Mouse (Mus musculus) E14TG2a.4 (cell line): ENCODE measurements around the gene Klf14.

Experiments used
- CTCF ChIP-seq: conservative IDR thresholded peaks from 2 replicates; pipeline ENCODE4 v1.5.1; 2014; ENCODE audit warnings: low read length
- NANOG ChIP-seq: IDR thresholded peaks from 2 replicates; pipeline ENCODE4 v1.6.1; 2014; ENCODE audit warnings: borderline replicate concordance, low read length, mixed read lengths
- POU5F1 ChIP-seq: IDR thresholded peaks from 2 replicates; pipeline ENCODE4 v1.6.1; 2014; ENCODE audit warnings: low read length, borderline replicate concordance

GRCm38 (mm10) chr6:30922821-30923220, 36.1 kb downstream of the Klf14 start:
- TF ChIP-seq CTCF (0 out of 2 replicates have a peak, but pooled peaks have one; percentile 18), NANOG (no peak), POU5F1 (no peak)
